Mouse (Mus musculus): ENCODE measurements around the gene Syk.

Syk gene

GRCm38 (mm10) chr13:52569194-52569769 is 13.7 kb upstream of the Syk start:
- DNase-seq (ENCODE audit: low read depth), result no peak

GRCm38 (mm10) chr13:52570276-52570675 is 12.7 kb upstream of the Syk start:
- no peak for DNase-seq (ENCODE audit: low read depth)

- no peak for DNase-seq (ENCODE audit: low read depth)
Observed at GRCm38 (mm10) chr13:52571591-52572384, 11.2 kb upstream of the Syk start.

GRCm38 (mm10) chr13:52572451-52573446 is 10.2 kb upstream of the Syk start:
- peak; percentile 59 for DNase-seq (ENCODE audit: low read depth)

GRCm38 (mm10) chr13:52574311-52574710 is 8.7 kb upstream of the Syk start:
- no peak for DNase-seq (ENCODE audit: low read depth)

- no peak for DNase-seq (ENCODE audit: low read depth)
Observed at GRCm38 (mm10) chr13:52575483-52575882, 7.5 kb upstream of the Syk start.

- no peak for DNase-seq (ENCODE audit: low read depth)
Observed at GRCm38 (mm10) chr13:52576021-52576614, 6.9 kb upstream of the Syk start.

- DNase-seq (ENCODE audit: low read depth), result no peak
Observed at GRCm38 (mm10) chr13:52576841-52577240, 6.1 kb upstream of the Syk start.

GRCm38 (mm10) chr13:52577326-52577920 is 5.5 kb upstream of the Syk start:
- no peak for DNase-seq (ENCODE audit: low read depth)

- no peak for DNase-seq (ENCODE audit: low read depth)
Observed at GRCm38 (mm10) chr13:52577939-52578338, 5.0 kb upstream of the Syk start.

- no peak for DNase-seq (ENCODE audit: low read depth)
Observed at GRCm38 (mm10) chr13:52578776-52579175, 4.2 kb upstream of the Syk start.

GRCm38 (mm10) chr13:52582506-52582877 is 481 bp upstream of the Syk start:
- DNase-seq (ENCODE audit: low read depth), result no peak

GRCm38 (mm10) chr13:52583943-52584562 is 1.1 kb downstream of the Syk start:
- DNase-seq (ENCODE audit: low read depth), result no peak

GRCm38 (mm10) chr13:52584654-52585455 is 1.9 kb downstream of the Syk start:
- DNase-seq (ENCODE audit: low read depth), result peak; percentile 44

GRCm38 (mm10) chr13:52587761-52588160 is 4.8 kb downstream of the Syk start:
- DNase-seq (ENCODE audit: low read depth), result no peak

GRCm38 (mm10) chr13:52589043-52589442 is 6.1 kb downstream of the Syk start:
- no peak for DNase-seq (ENCODE audit: low read depth)

GRCm38 (mm10) chr13:52591831-52592230 is 8.9 kb downstream of the Syk start:
- no peak for DNase-seq (ENCODE audit: low read depth)

- no peak for DNase-seq (ENCODE audit: low read depth)
Observed at GRCm38 (mm10) chr13:52596692-52597091, 13.7 kb downstream of the Syk start.

- DNase-seq (ENCODE audit: low read depth), result no peak
Observed at GRCm38 (mm10) chr13:52597092-52597678, 14.2 kb downstream of the Syk start.

GRCm38 (mm10) chr13:52598233-52598632 is 15.3 kb downstream of the Syk start:
- no peak for DNase-seq (ENCODE audit: low read depth)

Measured in c-Kit-positive CD71-negative TER-119-negative erythroid progenitor cells, embryonic 14.5 days (primary cell).